Mouse (Mus musculus): ENCODE measurements around the gene Kcng3. TPM values are rescaled to one million over a fixed set of nuclear protein-coding genes. Genes with fewer than 3 reads are reported as not detected.
A peak's percentile ranks its signal among the peaks of the same experiment; 100 is the strongest.

Kcng3 gene
- polyA plus RNA-seq, 1 experiment, result 1.3 TPM

DNA sequence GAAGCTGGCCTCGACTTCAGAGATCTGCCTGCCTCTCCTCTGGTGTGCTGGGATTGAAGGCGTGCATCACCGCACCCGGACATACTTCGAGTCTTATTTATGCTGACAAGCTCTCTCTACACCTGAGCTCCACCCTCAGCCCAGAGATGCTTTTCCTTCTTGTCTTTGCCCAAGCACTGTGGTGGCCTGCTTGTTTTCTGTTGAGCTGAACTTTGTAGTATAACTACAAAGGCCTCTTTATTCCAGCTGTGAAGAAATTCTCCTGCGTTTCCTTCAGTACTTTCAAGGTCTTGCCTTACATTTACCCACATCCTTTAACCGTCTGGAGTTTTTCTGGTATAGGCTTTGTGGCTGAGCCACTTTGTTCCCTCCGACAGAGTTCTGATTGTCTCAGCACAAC is 72.6 kb downstream of the Kcng3 start:
- H3K9ac ChIP-seq (ENCODE audit: low read depth, poor library complexity, severe bottlenecking), result no peak overlapping the region
- no peaks in the 10 kb centered on the region for H3K4me1 ChIP-seq (ENCODE audit: control insufficient read depth, insufficient read depth, low read length)
- H3K4me3 ChIP-seq (ENCODE audit: low read depth, low read length), result no peak overlapping the region
- no peak overlapping the region for H3K27ac ChIP-seq (ENCODE audit: insufficient read depth, low read length)
- no peaks in the 10 kb centered on the region for H3K27me3 ChIP-seq (ENCODE audit: control insufficient read depth, insufficient read depth, low read length, poor library complexity, severe bottlenecking)
- H3K9me3 ChIP-seq (replicated peaks; ENCODE audit: control insufficient read depth, insufficient read depth, low read length, poor library complexity, severe bottlenecking), result no peaks in the 10 kb centered on the region
- TF ChIP-seq EP300 (IDR thresholded peaks at IDR 0.05; ENCODE audit: insufficient read depth, low read depth, low read length) (no peak), POLR2A (IDR thresholded peaks at IDR 0.05; ENCODE audit: insufficient read depth, low read length) (no peak), CTCF (IDR thresholded peaks at IDR 0.05; ENCODE audit: low read depth, low read length) (no peak)
- H3K36me3 ChIP-seq (ENCODE audit: control insufficient read depth, insufficient read depth, low read length, poor library complexity, severe bottlenecking), result no peaks in the 10 kb centered on the region

DNA sequence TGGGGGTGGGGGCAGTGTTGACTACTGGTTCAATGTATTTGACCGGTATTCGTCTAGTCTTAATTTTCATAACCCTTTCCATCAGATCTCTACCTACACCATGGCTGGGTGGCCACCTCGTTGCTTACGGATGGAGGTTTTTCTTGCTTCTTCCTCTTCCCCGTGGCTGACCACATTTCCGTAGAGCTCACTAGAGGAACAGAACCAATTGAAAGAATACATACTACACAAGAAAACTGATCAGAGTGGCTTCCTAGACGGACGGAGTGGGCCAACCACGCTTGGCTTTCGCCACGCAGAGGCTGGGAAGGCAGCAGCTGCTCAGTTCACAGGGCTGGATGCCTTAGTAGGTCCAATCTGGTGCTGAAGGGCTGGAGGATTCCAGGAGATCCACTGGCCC is 75.9 kb downstream of the Kcng3 start:
- H3K9ac ChIP-seq (ENCODE audit: low read depth, poor library complexity, severe bottlenecking), result no peak overlapping the region
- no peak overlapping the region for H3K27ac ChIP-seq (ENCODE audit: insufficient read depth, low read length)
- H3K4me3 ChIP-seq (ENCODE audit: low read depth, low read length), result no peak overlapping the region
- H3K36me3 ChIP-seq (ENCODE audit: control insufficient read depth, insufficient read depth, low read length, poor library complexity, severe bottlenecking), result no peaks in the 10 kb centered on the region
- no peaks in the 10 kb centered on the region for H3K27me3 ChIP-seq (ENCODE audit: control insufficient read depth, insufficient read depth, low read length, poor library complexity, severe bottlenecking)
- TF ChIP-seq POLR2A (IDR thresholded peaks at IDR 0.05; ENCODE audit: insufficient read depth, low read length) (no peak), EP300 (IDR thresholded peaks at IDR 0.05; ENCODE audit: insufficient read depth, low read depth, low read length) (no peak), CTCF (IDR thresholded peaks at IDR 0.05; ENCODE audit: low read depth, low read length) (no peak)
- H3K4me1 ChIP-seq (ENCODE audit: control insufficient read depth, insufficient read depth, low read length), result no peaks in the 10 kb centered on the region
- H3K9me3 ChIP-seq (replicated peaks; ENCODE audit: control insufficient read depth, insufficient read depth, low read length, poor library complexity, severe bottlenecking), result no peaks in the 10 kb centered on the region

DNA sequence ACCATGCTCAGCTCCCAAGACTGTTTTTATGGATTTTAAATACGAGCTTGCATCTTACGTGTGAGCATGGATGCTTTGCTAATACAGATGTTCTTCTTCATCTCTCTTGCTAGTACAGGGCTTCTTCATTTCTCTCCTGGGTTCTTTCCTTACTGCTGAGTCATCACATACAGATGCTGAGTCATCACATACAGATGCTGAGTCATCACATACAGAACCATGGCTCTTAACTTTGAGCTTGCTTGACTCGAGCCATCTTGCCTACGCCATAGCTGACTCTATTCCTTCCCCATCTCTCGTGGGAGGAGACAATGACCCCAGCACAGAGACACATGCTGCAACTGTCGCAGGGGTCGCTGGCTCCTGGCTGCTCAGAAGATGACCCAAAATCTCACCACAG is 76.7 kb downstream of the Kcng3 start:
- Histone ChIP-seq H3K27me3 (ENCODE audit: control insufficient read depth, insufficient read depth, low read length, poor library complexity, severe bottlenecking) (no peaks in the 10 kb centered on the region), H3K9ac (ENCODE audit: low read depth, poor library complexity, severe bottlenecking) (no peak overlapping the region), H3K9me3 (replicated peaks; ENCODE audit: control insufficient read depth, insufficient read depth, low read length, poor library complexity, severe bottlenecking) (no peaks in the 10 kb centered on the region), H3K4me3 (ENCODE audit: low read depth, low read length) (no peak overlapping the region), H3K4me1 (ENCODE audit: control insufficient read depth, insufficient read depth, low read length) (no peaks in the 10 kb centered on the region), H3K36me3 (ENCODE audit: control insufficient read depth, insufficient read depth, low read length, poor library complexity, severe bottlenecking) (no peaks in the 10 kb centered on the region), H3K27ac (ENCODE audit: insufficient read depth, low read length) (no peak overlapping the region)
- no peak for TF ChIP-seq POLR2A (IDR thresholded peaks at IDR 0.05; ENCODE audit: insufficient read depth, low read length)
- no peak for TF ChIP-seq CTCF (IDR thresholded peaks at IDR 0.05; ENCODE audit: low read depth, low read length)
- TF ChIP-seq EP300 (IDR thresholded peaks at IDR 0.05; ENCODE audit: insufficient read depth, low read depth, low read length), result no peak

DNA sequence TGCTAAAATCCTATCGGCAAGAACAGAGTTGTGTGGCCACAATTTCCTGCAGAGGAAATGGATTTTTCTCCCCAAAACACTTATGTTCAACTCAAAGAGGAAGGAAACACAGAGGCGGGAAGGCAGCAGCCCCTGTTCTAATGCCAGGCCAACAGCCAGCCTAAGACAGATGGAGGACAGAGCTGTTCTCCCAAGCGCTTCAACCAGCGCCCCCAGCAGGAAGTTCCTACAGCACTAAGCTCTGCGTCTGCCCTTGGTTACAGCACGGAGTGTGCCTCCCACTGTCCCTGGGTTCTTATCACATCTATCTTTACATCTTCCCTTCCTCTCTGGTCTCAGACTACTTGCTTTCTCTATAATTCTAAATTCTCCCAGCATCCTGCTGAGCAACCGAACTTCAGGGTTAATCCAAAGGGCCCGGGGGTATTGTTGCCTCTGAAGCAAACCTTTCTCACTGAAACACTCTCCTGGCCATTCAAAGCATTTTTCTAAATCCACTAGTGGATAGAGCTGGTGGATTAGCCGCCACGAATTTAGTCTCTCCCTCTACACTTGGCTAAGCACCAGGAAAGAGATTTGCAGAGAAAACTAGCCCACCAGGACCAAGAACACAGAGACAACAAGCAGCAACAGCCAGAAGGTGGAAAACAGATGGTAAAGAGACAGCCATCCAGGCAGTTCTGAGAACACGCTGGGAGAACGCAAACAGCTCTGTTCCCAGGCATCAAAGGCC is 83.0 kb downstream of the Kcng3 start:
- H3K27ac ChIP-seq (ENCODE audit: insufficient read depth, low read length), result no peak overlapping the region
- H3K36me3 ChIP-seq (ENCODE audit: control insufficient read depth, insufficient read depth, low read length, poor library complexity, severe bottlenecking), result no peaks in the 10 kb centered on the region
- H3K9ac ChIP-seq (ENCODE audit: low read depth, poor library complexity, severe bottlenecking), result no peak overlapping the region
- no peaks in the 10 kb centered on the region for H3K9me3 ChIP-seq (replicated peaks; ENCODE audit: control insufficient read depth, insufficient read depth, low read length, poor library complexity, severe bottlenecking)
- TF ChIP-seq POLR2A (IDR thresholded peaks at IDR 0.05; ENCODE audit: insufficient read depth, low read length) (no peak), CTCF (IDR thresholded peaks at IDR 0.05; ENCODE audit: low read depth, low read length) (peak; percentile 64), EP300 (IDR thresholded peaks at IDR 0.05; ENCODE audit: insufficient read depth, low read depth, low read length) (0 out of 2 replicates have a peak, but pooled peaks have one; percentile 28)
- H3K4me3 ChIP-seq (ENCODE audit: low read depth, low read length), result no peak overlapping the region
- H3K4me1 ChIP-seq (ENCODE audit: control insufficient read depth, insufficient read depth, low read length), result peaks cover 6% of the 10 kb centered on the region
- no peaks in the 10 kb centered on the region for H3K27me3 ChIP-seq (ENCODE audit: control insufficient read depth, insufficient read depth, low read length, poor library complexity, severe bottlenecking)

DNA sequence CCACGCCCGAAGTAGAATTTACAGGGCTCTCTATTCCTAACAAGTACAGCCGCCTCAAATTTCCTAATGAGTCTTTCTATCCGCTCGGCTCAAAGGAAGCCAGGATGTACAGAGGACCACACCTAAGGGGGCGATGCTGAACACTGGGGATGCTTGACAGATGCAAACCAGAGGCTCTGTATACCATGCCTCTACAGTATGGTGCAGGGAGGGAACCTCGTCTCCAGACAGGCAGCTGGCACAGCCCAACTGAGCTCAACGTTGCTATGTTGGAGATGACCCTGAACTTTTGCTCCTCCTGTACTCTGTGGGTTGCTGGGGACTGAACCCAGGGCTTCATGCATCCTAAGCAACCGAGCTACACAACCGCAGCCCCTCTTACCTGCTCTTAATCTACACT is 84.5 kb downstream of the Kcng3 start:
- Histone ChIP-seq H3K27me3 (ENCODE audit: control insufficient read depth, insufficient read depth, low read length, poor library complexity, severe bottlenecking) (no peaks in the 10 kb centered on the region), H3K4me3 (ENCODE audit: low read depth, low read length) (no peak overlapping the region)
- TF ChIP-seq CTCF (IDR thresholded peaks at IDR 0.05; ENCODE audit: low read depth, low read length) (no peak), EP300 (IDR thresholded peaks at IDR 0.05; ENCODE audit: insufficient read depth, low read depth, low read length) (0 out of 2 replicates have a peak, but pooled peaks have one; percentile 46)

More for the DNA sequence above, 84.5 kb downstream of the Kcng3 start:
- no peaks in the 10 kb centered on the region for H3K36me3 ChIP-seq (ENCODE audit: control insufficient read depth, insufficient read depth, low read length, poor library complexity, severe bottlenecking)
- H3K27ac ChIP-seq (ENCODE audit: insufficient read depth, low read length), result no peak overlapping the region
- no peaks in the 10 kb centered on the region for H3K9me3 ChIP-seq (replicated peaks; ENCODE audit: control insufficient read depth, insufficient read depth, low read length, poor library complexity, severe bottlenecking)
- H3K4me1 ChIP-seq (ENCODE audit: control insufficient read depth, insufficient read depth, low read length), result peaks cover 6% of the 10 kb centered on the region
- H3K9ac ChIP-seq (ENCODE audit: low read depth, poor library complexity, severe bottlenecking), result no peak overlapping the region
